Mouse (Mus musculus) midbrain, embryonic 15.5 days (tissue): ENCODE data around the gene Gm10840. TPM values are rescaled to one million over a fixed set of nuclear protein-coding genes. Genes with fewer than 3 reads are reported as not detected.
A peak's percentile ranks its signal among the peaks of the same experiment; 100 is the strongest.

ENCODE experiments used
- ATAC-seq: fragments of 200-750 bp; cut with Nextera tagmentation; replicated peaks from 2 replicates; pipeline ENCODE4 v1.8.0; 2017; ENCODE audit warnings: moderate TSS enrichment
- H3K27ac ChIP-seq: fragments of 300-500 bp; sonication (generic); 2 replicates; pipeline ENCODE4 v1.5.1; 2015; ENCODE audit warnings: mild to moderate bottlenecking, inconsistent platforms
- H3K27me3 ChIP-seq: fragments of 300-500 bp; sonication (generic); replicated peaks from 2 replicates; pipeline ENCODE4 v1.6.1; 2015; ENCODE audit warnings: inconsistent platforms
- H3K36me3 ChIP-seq: fragments of 300-500 bp; sonication (generic); replicated peaks from 2 replicates; pipeline ENCODE4 v1.6.1; 2015; ENCODE audit warnings: inconsistent platforms
- H3K4me1 ChIP-seq: fragments of 300-500 bp; sonication (generic); 2 replicates; pipeline ENCODE4 v1.6.1; 2015; ENCODE audit warnings: inconsistent platforms
- H3K4me2 ChIP-seq: fragments of 300-500 bp; sonication (generic); 2 replicates; pipeline ENCODE4 v1.6.1; 2015; ENCODE audit warnings: inconsistent platforms, mild to moderate bottlenecking, moderate library complexity
- H3K4me3 ChIP-seq: fragments of 300-500 bp; sonication (generic); 2 replicates; pipeline ENCODE4 v1.5.1; 2015; ENCODE audit warnings: mild to moderate bottlenecking, inconsistent platforms
- H3K9ac ChIP-seq: fragments of 300-500 bp; sonication (generic); 2 replicates; pipeline ENCODE4 v1.6.1; 2015; ENCODE audit warnings: mild to moderate bottlenecking, inconsistent platforms
- H3K9me3 ChIP-seq: fragments of 300-500 bp; sonication (generic); 2 replicates; pipeline ENCODE4 v1.6.1; 2016; ENCODE audit warnings: inconsistent platforms
- WGBS: fragments of 180-500 bp; shearing (Covaris S2); methylation state at CpG from one replicate; pipeline ENCODE4 v1.1.7; 2015; ENCODE audit warnings: mixed read lengths; 5-methylcytosine and 5-hydroxymethylcytosine counted together
- polyA plus RNA-seq: library from polyadenylated mRNA; unstranded; fragments of >200 nt; fragmentation: Nextera tagmentation; extraction: Ambion mirVana; gene quantifications from 2 replicates; pipeline ENCODE4 v1.2.1, GENCODE M21; 2015

Gene Gm10840
- polyA plus RNA-seq, 1 experiment from 2014 or later: 0.72 TPM

DNA sequence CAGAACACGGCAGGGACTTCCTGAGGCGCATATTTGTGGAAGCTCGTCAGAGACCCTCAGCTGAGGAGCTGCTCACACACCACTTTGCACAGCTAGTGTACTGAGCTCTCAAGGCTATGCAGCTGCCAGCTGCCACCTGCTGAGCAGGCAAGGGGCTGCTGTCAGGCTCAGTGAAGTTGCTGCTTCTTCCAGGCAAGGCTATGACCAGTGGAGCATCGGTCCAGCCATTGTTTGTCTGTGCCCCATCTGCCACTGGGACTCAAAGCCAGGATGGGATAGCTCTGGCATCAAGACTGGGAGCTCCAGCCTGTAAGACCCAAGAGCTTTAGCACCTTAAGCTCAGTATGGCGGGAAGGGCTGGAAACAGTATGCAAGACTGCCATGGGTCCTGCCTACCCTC is 6.6 kb upstream of the Gm10840 start:
- no peaks in the 10 kb centered on the region for H3K27me3 ChIP-seq
- 66% methylated on average over 5 of the region's 5 CpGs for WGBS
- no peak overlapping the region for H3K4me2 ChIP-seq
- no peak for ATAC-seq
- H3K36me3 ChIP-seq: peaks cover 36% of the 10 kb centered on the region
- H3K4me1 ChIP-seq: peaks cover 20% of the 10 kb centered on the region
- H3K9ac ChIP-seq: no peak overlapping the region
- no peak overlapping the region for H3K4me3 ChIP-seq
- H3K27ac ChIP-seq: no peak overlapping the region
- H3K9me3 ChIP-seq: no peaks in the 10 kb centered on the region

DNA sequence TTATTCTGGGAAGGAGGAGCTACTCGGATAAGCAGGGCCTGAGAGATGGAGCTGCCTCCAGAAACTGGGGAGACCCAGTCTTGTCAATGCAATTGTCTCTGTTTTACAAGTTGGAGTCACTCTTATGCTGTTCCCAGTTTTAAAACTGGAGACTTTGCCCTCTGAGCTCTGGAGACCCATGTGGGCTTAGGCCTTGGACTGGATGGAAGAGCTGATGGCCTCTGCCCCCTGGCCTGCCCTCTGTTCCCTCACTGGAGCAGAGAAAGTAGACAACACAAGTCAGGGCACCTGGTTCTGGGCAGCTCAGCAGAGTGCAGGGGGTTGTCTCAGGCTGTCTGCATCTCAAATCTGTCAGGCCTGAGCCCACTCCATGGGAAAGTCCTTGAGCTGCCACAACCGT is 5.9 kb upstream of the Gm10840 start:
- H3K36me3 ChIP-seq: peaks cover 33% of the 10 kb centered on the region
- no peak overlapping the region for H3K9ac ChIP-seq
- H3K4me1 ChIP-seq: peaks cover 27% of the 10 kb centered on the region
- 0 out of 2 replicates have a peak overlapping the region, but pooled peaks have one; percentile 12 for H3K27ac ChIP-seq
- H3K4me3 ChIP-seq: no peak overlapping the region
- ATAC-seq: no peak
- 75% methylated on average over 2 of the region's 2 CpGs for WGBS
- no peaks in the 10 kb centered on the region for H3K9me3 ChIP-seq
- H3K4me2 ChIP-seq: no peak overlapping the region
- H3K27me3 ChIP-seq: no peaks in the 10 kb centered on the region

DNA sequence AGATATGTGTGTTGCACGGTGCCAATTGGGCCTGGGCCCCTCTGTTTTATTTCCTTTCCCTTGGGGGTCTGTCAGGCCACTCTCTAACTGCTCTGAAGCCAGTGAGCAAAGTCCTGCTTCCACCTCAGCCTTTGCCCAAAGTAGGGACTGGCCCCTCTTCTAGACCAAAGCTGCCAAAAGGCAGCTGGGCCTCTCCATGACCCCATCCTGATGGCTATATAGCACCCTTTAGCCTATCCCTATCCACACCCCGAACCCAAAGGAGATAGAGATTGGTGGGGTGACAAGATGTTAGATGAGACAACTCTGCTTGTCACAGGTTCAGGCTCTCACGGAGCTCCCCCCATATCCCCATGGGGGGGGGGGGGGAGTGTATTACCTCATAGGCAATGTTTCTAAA is 4.9 kb upstream of the Gm10840 start:
- Histone ChIP-seq H3K27ac (0 out of 2 replicates have a peak overlapping the region, but pooled peaks have one; percentile 1), H3K36me3 (peaks cover 24% of the 10 kb centered on the region), H3K4me3 (no peak overlapping the region), H3K27me3 (no peaks in the 10 kb centered on the region), H3K9me3 (no peaks in the 10 kb centered on the region), H3K4me2 (no peak overlapping the region), H3K4me1 (peaks cover 30% of the 10 kb centered on the region), H3K9ac (no peak overlapping the region)
- WGBS: 77% methylated on average over 3 of the region's 3 CpGs
- ATAC-seq: no peak

DNA sequence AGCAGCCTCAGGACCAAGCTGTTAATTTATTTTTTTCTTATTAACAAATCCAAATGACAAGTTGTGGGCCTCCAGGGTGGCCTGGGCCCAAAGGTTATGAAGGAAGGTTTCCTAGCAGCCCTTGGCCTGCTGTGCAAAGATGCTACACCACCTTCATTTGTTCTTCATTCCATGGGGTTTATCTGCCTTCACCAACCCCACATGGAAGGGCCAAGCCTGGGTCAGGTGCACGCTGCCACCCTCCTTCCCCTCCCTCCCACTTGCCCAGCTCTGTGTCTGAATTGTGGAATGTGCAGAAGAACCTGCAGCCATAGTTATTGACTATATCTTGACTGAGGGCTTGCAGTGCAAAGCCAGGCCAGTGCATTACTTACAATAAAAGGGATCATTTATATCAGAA is 4.4 kb upstream of the Gm10840 start:
- Histone ChIP-seq H3K27ac (no peak overlapping the region; the same call in 1 of the 2 replicates), H3K4me3 (no peak overlapping the region), H3K4me1 (peaks cover 35% of the 10 kb centered on the region), H3K9ac (no peak overlapping the region), H3K4me2 (no peak overlapping the region), H3K27me3 (no peaks in the 10 kb centered on the region), H3K36me3 (peaks cover 21% of the 10 kb centered on the region; the same call in 1 of the 2 replicates), H3K9me3 (no peaks in the 10 kb centered on the region)
- WGBS: 81% methylated on average over 1 of the region's 1 CpGs
- ATAC-seq: no peak

DNA sequence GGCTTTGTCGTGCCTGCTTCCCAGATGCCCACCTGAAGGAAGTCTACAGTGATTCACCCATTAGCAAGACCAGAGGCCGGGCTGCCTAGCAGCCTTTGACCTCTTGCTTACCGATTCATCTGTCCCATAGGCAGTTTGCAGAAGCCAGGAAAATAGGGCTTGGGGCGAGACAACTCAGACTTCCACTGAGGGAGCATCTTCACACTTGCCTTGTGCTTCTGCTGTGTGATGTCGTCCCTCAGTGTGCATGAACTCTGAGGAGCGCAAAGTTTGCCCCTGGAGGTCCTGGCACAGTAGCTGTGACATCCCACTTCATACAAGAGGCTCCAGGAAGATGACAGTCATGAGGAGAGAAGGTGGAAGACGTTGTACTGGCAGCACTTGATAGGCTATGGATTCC is 3.5 kb upstream of the Gm10840 start:
- peaks cover 17% of the 10 kb centered on the region; the same call in 1 of the 2 replicates for H3K36me3 ChIP-seq
- no peaks in the 10 kb centered on the region for H3K9me3 ChIP-seq
- WGBS: 90% methylated on average over 7 of the region's 7 CpGs
- no peak for ATAC-seq
- no peak overlapping the region for H3K9ac ChIP-seq
- no peaks in the 10 kb centered on the region for H3K27me3 ChIP-seq
- no peak overlapping the region for H3K27ac ChIP-seq
- no peak overlapping the region for H3K4me2 ChIP-seq
- peaks cover 41% of the 10 kb centered on the region for H3K4me1 ChIP-seq
- no peak overlapping the region for H3K4me3 ChIP-seq

DNA sequence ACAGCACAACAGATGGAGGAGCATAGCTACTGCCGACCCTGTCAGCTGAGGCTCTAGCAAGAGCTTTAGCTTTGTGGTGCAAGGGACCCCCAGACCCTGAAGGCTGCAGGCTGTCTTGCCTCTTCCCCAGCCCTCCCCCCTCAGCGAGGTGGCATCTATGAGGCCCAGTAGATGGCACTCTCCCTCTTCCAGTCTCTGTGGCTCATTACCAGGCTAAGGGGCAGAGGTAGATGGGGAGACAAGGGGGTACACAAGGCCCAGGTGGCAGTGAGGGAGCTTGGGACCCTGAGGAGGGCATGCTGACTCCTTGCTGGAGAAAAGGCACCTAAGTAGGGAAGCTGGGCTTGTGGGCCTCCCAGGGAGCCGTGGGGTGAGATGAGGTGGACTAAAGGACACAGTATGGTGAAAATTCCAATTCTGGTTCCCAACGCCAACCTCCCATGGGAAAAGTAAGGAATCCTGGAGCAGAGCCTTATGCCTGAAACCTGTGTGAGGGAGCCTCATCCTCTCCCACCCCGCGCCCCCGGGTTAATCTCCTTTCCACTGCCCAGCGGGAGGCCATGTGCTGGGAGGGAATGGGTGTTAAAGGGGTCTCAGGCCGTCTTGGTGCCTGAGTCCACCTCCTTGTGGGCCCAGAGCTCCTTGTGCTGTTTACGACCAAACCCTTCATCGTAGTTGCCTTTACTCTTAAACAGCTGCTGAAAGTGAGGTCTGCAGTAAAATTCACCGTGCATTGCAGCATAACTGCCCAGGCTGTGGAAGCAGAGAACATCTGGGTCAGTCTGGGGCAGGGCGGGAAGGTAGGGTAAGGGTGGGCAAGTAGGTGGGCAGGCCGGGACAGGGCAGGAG is 2.3 kb upstream of the Gm10840 start:
- no peaks in the 10 kb centered on the region for H3K27me3 ChIP-seq
- H3K9ac ChIP-seq: peak overlapping the region; percentile 95
- peak overlapping the region; percentile 99; the same call in 1 of the 2 replicates for H3K27ac ChIP-seq
- 56% methylated on average over 14 of the region's 14 CpGs for WGBS
- H3K4me1 ChIP-seq: peaks cover 41% of the 10 kb centered on the region
- no peaks in the 10 kb centered on the region for H3K9me3 ChIP-seq
- peak overlapping the region; percentile 72 for H3K4me2 ChIP-seq
- peak overlapping the region; percentile 86 for H3K4me3 ChIP-seq
- H3K36me3 ChIP-seq: peaks cover 12% of the 10 kb centered on the region; the same call in 1 of the 2 replicates
- ATAC-seq: no peak

DNA sequence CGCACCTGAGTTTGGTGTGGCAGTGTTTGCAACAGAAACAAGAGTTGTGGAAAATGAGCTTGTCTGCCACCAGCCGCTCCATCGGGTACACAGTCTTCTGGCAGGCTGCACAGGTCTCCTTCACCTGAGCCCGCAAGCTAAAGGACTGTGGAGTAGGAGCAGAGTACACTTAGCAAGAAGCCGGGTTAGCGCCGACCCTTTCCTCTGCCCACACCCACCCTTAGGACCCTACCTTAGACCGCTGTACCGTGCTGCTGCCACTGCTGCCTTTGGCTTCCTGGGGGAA is 1.8 kb upstream of the Gm10840 start:
- ATAC-seq: peak; percentile 22; the same call in 1 of the 2 replicates
- Histone ChIP-seq H3K4me1 (peaks cover 41% of the 10 kb centered on the region), H3K4me2 (peak overlapping the region; percentile 72), H3K4me3 (peak overlapping the region; percentile 86), H3K27me3 (no peaks in the 10 kb centered on the region), H3K9ac (peak overlapping the region; percentile 95), H3K36me3 (peaks cover 15% of the 10 kb centered on the region; the same call in 1 of the 2 replicates), H3K27ac (peak overlapping the region; percentile 99), H3K9me3 (no peaks in the 10 kb centered on the region)
- 35% methylated on average over 9 of the region's 9 CpGs for WGBS

DNA sequence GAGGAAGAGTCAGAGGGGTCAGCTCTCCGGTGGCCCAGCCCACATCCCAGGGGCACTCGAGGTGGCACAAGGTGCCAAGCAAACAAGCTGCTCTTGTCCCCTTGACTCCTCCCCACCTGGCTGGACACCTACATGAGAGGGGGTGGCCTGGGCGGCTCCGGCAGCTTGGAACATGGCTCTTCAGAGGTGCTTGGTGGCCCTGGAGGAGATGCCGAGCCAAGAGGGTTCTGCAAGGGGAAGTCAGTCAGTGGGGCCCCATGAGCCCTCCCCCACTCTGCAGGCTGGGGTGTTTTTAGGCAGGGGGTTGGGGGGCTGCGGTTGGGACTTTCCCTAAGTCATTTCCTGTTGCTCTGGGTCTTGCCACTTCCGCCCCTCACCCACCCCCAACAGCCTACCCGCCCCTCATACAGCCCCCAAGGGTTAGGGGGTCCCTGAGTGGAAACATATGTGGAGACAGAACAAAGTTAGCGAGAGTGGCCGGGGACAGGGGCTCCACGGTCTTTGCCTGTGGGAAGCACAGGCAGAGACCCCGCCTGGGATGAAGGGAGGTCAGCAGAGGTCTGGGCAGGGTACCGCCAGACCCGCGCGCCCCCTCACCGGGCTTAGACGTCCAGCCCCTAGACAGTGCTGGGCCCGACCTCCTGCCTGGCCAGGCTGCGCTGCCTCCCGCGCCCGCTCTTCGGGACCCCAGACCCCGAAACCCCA is 1.3 kb upstream of the Gm10840 start:
- WGBS: 1% methylated on average over 25 of the region's 25 CpGs
- Histone ChIP-seq H3K4me1 (peaks cover 41% of the 10 kb centered on the region), H3K9me3 (no peaks in the 10 kb centered on the region), H3K9ac (peak overlapping the region; percentile 95), H3K27ac (peak overlapping the region; percentile 99), H3K36me3 (peaks cover 15% of the 10 kb centered on the region; the same call in 1 of the 2 replicates), H3K4me2 (peak overlapping the region; percentile 72), H3K27me3 (no peaks in the 10 kb centered on the region), H3K4me3 (peak overlapping the region; percentile 86)
- peak; percentile 73 for ATAC-seq

DNA sequence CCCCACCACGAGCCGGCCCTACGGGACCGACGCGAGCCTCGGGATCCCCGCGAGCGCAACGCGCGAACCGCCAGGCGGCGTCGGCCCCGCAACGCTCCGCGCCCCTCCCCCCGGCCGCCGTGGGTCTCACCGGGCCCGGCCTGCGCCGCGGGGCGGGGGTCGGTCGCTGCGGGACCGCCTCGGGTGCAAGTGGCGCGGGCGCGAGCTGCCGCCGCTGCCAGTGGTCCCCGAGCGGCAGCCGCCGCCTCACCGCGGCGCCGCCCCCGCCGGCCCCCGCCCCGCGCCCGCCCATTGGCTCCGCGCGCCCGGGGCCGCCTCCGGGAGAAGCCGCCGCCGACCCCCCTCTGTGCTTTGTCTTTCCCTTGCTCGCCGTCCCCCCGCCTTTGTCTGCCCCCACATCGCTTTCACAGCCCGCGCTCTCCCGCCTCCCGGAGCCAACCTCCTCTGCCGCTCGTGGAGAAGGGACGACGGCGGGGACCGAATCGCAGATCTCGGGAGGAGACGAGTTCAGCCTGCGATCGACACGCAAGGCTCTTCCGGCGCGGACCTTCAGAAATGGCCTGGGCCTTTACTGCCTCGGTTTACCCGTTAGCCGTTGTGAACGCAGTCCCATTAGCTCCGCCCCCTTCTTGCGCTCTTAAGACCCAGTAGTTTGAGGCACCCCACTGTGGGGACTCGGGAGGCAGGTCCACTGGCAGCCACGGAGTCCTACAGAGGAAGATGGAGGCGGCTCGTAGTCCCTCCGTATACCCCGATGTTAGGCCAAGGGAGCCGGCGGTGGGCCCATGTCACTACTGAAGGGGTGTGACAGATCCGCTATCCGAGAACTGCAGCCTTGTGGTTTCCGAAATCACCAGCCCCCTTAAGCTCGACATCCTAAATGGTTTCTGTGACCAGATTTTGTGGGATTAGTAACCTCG is 469 bp upstream of the Gm10840 start:
- Histone ChIP-seq H3K4me3 (peak overlapping the region; percentile 86), H3K36me3 (peaks cover 11% of the 10 kb centered on the region; the same call in 1 of the 2 replicates), H3K9me3 (no peaks in the 10 kb centered on the region), H3K27ac (peak overlapping the region; percentile 99), H3K4me2 (peak overlapping the region; percentile 72), H3K4me1 (peaks cover 41% of the 10 kb centered on the region), H3K27me3 (no peaks in the 10 kb centered on the region), H3K9ac (peak overlapping the region; percentile 95)
- peak; percentile 69 for ATAC-seq
- under 1% methylated on average over 97 of the region's 106 CpGs for WGBS

DNA sequence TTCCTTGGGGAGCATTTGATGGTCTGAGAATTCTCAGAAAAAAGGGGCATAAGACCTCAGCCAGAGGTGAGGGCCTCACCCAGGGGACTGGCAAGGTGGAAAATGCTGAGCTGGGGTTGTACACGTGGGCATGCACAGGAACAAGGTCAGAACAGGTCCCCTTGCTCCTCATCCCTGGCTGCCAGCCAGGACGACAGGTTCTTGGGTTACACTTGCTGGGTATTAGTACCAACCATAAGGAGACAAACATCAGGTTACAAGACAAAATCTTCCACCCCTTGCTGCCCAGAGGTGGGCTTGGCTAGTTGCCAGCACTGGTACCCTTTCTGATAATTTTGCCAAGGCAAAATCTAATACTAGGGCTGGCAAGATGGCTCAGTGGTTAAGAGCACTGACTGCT is 1.6 kb downstream of the Gm10840 start:
- H3K9me3 ChIP-seq: no peaks in the 10 kb centered on the region
- WGBS: 92% methylated on average over 2 of the region's 2 CpGs

DNA sequence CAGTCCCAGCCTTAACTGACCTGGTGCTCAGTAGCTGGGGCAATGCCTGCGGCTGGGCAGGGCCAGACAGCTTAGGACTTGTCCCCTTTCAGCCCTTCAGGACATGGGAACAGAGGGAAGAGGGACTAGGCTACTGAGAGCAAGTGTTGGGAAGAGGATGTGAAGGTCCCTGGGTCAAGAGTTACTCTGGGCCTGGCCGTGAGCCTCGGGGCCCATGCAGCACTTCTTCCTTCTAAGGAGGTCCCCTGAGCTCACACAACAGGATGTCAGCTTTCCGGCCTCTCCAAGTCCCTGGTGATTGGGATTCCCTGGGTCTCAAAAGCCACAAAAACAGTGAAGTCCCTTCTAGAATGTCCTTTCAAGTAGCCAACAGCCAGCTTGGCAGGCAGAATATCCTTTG is 2.9 kb downstream of the Gm10840 start:
- H3K27ac ChIP-seq: no peak overlapping the region
- ATAC-seq: no peak
- no peak overlapping the region for H3K4me3 ChIP-seq
- no peaks in the 10 kb centered on the region for H3K9me3 ChIP-seq
- no peak overlapping the region for H3K4me2 ChIP-seq
- H3K36me3 ChIP-seq: peaks cover 21% of the 10 kb centered on the region; the same call in 1 of the 2 replicates
- H3K9ac ChIP-seq: no peak overlapping the region
- H3K27me3 ChIP-seq: no peaks in the 10 kb centered on the region
- WGBS: 86% methylated on average over 4 of the region's 4 CpGs
- H3K4me1 ChIP-seq: peaks cover 26% of the 10 kb centered on the region

More for the DNA sequence above, 1.6 kb downstream of the Gm10840 start:
- Histone ChIP-seq H3K9ac (no peak overlapping the region), H3K4me3 (no peak overlapping the region), H3K4me2 (no peak overlapping the region), H3K36me3 (peaks cover 14% of the 10 kb centered on the region; the same call in 1 of the 2 replicates), H3K27me3 (no peaks in the 10 kb centered on the region), H3K4me1 (peaks cover 34% of the 10 kb centered on the region), H3K27ac (no peak overlapping the region)
- ATAC-seq: no peak
